Mouse (Mus musculus): ENCODE data around the gene Krt77. TPM values are rescaled to one million over a fixed set of nuclear protein-coding genes. Genes with fewer than 3 reads are reported as not detected.

Gene Krt77
- not detected in 2 replicates for polyA plus RNA-seq (2012)

DNA sequence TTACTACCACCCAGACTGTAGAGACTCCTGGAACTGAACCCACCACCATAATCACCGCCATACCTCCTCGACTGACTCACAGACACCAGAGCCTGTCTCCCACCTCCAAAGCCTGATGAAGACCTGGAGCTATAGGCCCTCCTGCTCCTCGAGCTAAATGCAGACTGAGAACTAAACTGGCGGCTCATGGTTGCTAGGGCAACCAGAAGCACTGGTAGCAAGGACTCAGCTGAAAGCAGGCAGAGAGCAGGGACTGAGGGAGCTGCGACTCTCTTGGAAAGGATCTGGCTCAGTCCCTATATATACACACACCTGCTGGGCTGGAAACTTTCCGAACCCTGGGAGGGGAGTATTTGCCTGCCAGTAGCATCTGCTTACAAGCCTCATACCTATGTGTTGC, at the start of gene Krt77:
Krt77 (minus strand) TSS at position 275 of the 400 bp plus-strand sequence.
- no peak for TF ChIP-seq GATA1 (IDR thresholded peaks at IDR 0.05; ENCODE audit: low read length)

DNA sequence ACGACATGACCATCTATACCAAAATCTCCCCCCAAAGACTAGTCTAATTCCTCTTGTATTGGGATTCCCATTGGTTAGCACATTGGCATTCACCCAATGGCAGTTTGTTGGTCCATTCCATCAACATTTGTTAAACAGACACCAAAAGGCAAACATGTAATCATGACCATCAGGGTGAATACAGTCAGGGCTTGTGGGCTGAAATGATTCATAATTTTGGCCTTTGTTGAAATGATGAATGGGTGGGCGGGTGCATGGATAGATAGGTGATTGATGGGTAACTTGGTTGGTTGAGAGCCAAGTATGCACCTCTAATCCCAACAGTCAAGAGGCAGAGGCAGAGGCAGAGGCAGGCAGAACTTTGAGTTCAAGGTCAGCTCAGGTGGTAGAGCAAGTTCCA, 46.6 kb upstream of the Krt77 start:
- TF ChIP-seq GATA1 (IDR thresholded peaks at IDR 0.05; ENCODE audit: low read length) = no peak

DNA sequence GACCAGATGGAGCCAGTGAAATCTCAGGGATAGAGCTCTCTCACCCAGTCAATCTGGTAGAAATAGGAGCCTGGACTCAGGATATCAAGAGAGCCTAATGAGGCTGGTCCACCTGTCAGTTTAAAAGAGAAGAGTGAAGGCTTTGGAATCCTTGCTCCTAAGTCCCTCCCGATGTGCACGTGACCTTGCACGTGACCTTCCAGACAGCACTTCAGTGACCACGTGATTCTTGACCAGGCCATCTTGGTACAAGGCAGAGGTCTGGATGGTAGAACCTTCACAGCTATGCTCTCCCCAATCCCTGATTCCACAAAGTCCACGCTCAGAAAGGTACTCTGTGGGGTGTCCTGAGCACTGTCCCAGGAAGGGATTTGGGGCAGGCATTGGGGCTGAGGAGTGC, 35.3 kb upstream of the Krt77 start:
- no peak for TF ChIP-seq GATA1 (IDR thresholded peaks at IDR 0.05; ENCODE audit: low read length)

DNA sequence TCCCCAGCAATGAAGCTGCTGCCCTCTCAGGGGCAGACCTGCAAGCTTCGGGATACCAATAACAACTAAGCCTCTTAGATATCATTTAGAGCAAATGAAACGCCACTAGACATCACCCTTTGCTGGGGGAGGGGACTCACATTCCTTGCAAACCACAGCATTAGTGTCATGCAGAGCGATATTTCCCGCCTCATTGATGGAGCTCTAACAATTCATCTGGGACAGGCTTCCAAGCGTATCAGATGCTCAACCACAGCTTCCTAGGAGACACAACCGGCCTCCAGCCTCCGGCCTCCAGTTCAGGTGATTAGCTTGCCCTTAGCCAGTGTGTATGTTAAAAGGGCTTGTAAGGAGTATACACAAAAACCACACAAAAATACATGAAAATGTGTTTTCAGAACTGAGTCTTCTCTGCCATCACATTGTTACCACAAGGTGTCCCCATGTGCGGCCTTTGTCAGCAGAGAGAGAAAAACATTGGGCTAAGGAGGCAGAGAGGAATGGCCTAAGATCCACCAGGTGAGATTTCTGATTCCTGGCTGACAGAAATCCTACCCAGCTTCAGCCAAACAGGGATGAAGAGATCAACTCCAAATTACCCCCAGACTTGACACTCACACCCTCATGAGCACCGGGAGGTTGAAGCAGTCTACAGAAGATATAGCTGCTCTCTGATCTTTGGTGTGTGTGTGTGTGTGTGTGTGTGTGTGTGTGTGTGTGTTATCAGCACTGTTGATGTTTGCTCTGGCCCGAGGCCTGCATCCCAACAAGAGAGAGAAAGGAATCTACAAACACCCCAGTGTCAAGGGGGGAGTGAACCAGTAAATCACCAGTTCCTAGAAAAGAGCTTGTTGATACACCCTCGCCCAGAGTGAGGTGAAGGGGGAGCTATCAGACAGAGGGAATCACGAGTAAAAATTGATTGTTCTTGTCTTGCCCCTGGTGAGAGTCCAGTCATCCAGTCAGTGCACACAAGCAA, 33.0 kb upstream of the Krt77 start:
- no peak for TF ChIP-seq GATA1 (IDR thresholded peaks at IDR 0.05; ENCODE audit: low read length)

DNA sequence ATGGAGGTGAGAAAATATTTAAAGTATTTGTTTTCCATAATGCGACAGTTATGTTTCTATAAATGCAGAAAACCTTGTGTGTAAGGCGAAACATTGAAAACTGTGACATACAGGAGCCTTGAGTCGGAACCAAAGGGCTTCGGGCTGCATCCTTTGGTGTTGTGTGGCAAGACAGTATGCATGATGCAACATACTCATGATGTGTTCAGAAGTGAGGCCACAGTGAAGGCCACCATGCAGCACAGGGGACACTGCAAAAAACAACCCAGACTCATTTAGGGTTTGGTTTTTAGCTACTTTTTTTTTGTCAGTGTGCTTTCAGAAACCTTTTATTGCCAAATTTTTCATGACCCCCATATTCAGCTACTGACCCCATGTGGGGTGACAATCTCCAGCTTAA, 25.7 kb upstream of the Krt77 start:
- no peak for TF ChIP-seq GATA1 (IDR thresholded peaks at IDR 0.05; ENCODE audit: low read length)

DNA sequence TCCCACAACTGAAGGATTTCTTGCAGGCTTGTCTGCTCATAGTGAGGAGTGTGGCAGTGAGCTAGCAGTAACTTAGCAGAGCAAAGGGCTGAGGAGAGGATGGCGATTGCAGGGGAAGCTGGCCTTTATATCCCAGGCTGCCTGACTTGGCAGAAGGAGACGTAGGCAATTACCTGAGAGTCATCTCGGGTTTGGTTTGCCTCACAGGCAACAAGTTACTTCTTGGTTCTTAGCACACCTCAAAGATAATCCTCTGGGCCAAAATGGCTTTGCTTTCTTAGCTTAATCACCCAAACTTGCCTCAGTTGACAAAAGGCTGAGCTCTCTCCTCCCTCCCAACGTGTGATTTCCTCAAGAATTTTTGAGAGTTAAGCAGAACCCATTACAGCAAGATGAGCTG, 23.3 kb upstream of the Krt77 start, which contains the start of gene Krt76:
Krt76 (minus strand) TSS at position 101 of the 400 bp plus-strand sequence.
- TF ChIP-seq GATA1 (IDR thresholded peaks at IDR 0.05; ENCODE audit: low read length) = no peak

DNA sequence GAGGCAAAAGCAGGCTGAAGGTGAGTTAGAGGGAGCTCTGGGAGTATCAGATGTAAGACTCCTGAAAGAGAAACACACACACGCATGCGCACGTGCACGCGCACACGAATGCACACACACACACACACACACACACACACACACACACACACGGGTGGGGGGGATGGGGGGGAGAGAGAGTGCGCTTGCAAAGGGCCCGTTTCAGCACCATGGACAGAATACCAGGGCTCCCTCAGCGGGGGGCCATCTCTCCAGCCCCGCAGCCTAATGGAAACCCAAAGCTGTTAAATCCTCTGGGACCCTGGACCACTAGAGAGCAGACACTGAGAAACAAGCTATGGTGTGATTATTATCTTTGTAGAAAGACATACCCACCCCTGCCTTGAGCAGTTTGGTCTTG, 10.3 kb upstream of the Krt77 start:
- no peak for TF ChIP-seq GATA1 (IDR thresholded peaks at IDR 0.05; ENCODE audit: low read length)

DNA sequence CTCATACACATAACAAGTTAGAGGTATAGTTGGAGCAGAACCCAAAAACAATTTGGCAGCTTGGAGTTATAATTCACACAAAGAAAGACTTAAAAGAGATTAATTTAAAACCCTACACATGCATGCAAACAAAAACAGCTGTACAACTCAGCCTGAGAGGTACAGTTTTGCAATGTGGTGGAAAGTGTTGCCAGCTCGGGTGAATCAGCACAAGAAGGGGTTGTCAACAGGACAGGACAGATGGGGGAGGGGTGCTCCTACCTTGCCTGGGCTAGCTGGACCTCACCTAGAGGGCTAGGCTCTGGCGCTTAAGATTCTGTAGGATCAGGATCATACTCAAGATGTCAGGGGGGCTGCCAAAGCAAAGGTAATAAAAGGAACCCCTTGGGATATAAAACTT, 8.5 kb upstream of the Krt77 start:
- TF ChIP-seq GATA1 (IDR thresholded peaks at IDR 0.05; ENCODE audit: low read length) = no peak

DNA sequence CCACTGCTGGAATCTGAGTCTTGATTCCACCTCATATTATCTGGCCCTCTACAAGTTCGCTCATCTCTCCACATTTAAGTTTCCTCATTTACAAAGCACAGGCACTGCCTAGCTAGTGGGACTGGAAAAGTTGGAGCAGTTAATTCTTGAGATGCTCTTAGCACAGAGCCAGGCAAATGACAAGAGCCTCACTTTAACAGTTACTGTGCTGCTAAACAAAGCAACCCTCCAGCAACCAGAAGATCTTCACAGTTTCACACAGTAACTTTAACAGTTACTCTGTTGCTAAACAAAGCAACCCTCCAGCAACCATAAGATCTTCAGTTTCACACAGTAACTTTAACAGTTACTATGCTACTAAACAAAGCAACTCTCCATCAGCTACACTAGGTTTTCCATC, 4.9 kb upstream of the Krt77 start:
- no peak for TF ChIP-seq GATA1 (IDR thresholded peaks at IDR 0.05; ENCODE audit: low read length)

DNA sequence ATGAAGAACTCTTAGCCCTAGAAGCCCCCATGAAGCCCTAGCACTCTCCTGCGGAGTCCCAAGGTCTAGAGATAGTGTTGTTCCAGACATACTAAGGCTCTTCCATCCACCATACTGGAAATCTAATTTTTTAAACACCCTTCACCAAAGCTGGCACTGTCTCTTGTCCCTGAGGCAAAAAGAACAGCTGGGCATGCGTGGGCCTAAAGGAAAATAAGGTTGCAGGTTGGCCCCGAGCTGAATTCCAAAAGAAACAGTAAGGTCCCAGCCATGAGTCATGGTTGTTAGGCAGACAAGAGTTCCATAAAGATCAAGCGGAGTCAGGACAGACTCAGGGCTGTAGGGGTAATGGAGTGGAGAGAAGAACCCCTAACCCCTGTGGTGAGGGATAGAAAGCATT, 3.7 kb upstream of the Krt77 start:
- no peak for TF ChIP-seq GATA1 (IDR thresholded peaks at IDR 0.05; ENCODE audit: low read length)

DNA sequence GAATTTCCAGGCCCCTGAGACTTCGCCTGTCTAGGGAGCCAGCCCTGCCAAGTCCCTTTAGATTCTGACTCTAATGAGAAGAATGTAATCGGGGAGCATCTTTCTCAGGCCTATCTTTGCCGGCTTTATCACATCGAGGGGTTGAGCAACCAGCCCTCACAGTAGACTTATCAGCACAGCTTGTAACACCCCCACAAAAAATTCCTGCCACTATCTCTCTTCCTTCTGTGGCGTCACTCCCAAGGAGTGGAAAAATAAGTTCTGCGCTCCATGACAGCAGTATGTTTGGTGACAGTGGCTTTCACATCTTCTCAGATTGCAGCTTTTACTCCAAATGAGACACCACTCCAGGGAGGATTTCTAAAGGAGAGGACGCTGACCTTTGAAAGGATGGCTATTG, 2.8 kb downstream of the Krt77 start:
- no peak for TF ChIP-seq GATA1 (IDR thresholded peaks at IDR 0.05; ENCODE audit: low read length)

DNA sequence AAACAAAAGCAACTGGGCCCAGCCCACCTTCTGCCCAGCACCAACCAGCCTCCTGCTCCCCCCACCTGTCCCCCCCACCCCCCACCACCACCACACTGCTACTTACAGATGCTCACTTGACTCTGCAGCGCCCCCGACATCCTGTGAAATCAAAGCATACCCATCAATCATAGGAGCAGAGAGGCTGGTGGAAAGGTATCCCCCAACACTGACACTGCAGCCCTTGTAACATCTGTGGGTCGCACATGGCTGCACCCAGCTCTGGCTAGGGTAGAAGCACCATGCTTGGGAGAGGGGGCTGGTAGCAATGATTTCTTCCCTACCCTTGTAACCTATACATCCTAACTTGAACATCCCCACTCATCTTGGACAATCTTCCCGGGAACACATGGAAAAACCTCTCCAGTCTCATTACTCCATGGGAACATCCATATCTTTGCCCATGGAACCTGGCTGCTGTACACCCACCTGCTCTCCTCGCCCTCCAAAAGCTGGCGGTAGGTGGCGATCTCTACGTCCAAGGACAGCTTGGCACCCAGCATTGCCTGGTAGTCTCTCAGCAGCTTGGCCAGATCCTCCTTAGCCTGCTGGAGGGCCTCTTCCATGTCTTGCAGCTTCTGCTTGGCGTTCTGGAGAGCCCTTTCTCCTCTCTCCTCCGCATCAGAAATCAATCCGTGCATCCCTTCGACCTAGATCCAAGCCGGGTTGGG, 8.9 kb downstream of the Krt77 start:
- no peak for TF ChIP-seq GATA1 (IDR thresholded peaks at IDR 0.05; ENCODE audit: low read length)

DNA sequence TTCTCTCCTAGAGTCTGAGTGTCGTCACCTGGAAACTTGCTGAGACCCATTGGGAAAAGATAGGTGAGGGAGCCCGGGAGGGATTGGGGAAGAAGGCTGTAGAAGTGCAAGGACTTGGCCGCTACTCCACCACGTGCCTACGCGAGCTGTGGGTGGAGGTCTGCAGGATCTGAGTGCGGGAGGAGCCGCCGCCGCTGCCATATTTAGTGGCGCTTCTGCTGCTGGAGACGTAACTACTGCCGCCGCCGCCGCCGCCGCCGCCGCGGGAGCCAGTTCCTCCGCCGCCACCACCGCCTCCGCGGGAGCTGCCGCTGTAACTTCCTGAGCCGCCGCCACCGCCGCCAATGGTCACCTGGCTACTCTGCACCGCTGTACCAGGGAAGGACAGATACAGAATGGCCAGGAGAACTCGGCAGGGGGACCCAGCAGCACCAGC, 9.8 kb downstream of the Krt77 start:
- TF ChIP-seq GATA1 (IDR thresholded peaks at IDR 0.05; ENCODE audit: low read length) = no peak

DNA sequence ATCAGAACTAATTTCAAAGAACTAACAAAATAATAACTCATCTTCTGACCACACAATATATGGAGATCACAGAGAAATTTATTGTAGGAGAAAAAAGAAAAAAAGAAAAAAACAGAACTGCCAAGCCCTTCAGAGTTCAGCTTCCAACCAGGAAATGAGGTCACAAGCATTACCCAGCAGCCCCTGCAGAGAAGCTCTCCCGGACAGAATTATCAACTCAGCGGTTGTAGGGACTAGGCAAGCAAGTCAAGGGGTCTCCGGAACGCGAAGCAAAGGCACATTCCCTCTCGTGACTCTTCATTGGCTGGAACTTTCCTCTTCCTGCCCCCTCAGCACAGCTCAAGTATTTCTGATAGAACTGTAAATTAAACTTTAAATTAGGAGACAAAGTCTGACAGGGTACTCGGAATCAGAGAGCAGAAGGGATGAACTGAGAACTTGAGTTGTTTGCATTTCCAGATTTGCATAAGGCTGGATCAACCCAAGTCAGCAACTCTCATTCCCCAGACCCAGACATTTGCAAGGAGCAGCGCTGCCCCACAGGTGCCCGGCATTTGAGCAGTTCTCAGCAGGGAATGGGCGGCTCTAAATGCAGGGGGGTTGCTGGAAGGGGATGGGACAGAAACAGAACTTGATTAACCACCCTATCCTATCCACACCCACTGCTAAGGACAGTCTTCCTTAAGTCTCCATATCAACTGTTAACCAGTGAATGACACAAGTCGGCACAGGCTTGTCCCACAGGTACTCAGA, 10.7 kb downstream of the Krt77 start:
- no peak for TF ChIP-seq GATA1 (IDR thresholded peaks at IDR 0.05; ENCODE audit: low read length)

DNA sequence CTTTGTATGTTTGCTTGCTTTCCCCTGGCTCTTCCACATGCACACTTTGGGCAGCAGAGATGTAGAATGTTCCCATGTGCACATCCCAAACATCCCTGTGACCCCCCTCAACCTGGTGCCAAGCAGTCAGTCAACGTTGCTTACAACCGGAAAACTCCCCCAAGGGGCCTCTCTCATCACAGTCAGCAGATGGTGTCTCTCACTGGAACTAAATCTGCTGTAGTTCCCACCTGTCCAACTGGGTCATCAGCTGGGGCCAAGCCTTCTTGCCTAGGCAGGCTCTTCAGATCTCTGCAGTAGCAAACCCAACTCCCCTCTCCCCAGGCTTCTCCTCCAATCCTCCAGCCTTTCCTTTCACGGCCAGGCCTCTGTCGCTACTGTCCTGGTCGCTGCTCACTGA, 12.8 kb downstream of the Krt77 start:
- no peak for TF ChIP-seq GATA1 (IDR thresholded peaks at IDR 0.05; ENCODE audit: low read length)

DNA sequence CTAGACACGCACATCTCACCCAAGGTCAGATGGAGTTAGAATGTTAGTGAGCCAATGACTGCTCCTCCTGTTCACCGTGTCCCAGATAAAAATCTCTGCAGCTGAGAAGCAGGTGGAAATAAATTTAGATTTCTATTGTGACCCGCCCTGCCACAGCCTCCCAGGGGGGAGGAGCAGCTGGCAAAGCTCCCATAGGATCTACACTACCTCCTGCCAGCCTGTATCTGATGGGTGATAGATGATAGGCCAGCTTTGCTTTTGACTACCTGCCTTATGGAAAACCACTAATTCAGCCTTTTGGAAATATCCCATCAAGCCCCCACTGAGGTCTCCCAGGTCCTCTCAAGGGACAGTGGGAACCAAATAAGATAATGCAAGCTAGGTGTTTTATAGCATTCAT, 13.8 kb downstream of the Krt77 start:
- TF ChIP-seq GATA1 (IDR thresholded peaks at IDR 0.05; ENCODE audit: low read length) = no peak
